11 mouse cellular contexts compared by ENCODE assay signal in the genomic region with DNA sequence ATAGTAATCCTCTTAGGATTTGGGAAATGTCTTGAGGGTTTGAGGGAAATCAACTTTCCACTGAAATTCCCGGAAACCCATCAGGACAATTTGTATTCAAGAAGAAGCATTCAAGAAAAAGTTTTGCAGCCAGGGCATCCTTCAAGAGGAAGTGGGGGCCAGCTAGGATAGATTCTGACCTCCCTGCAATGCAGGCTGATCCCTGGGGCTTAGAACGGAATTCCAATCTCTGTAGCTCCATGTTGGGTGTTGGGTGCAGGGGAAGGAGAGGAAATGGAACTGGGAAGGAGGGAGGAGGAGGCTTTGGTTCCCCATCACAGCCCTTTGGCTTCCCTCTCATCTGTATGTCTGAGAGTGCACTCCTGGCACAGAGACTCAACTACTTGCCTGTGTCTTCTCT.
"Had no signal": no experiment of that assay in that cellular context is flagged by ENCODE, and none has a peak within 500 bp of the region (broad histone marks: within the 10 kb centered on the region; RNA-seq: fewer than 3 reads in every experiment).

No protein-coding gene starts in this region.

- H3K4me2 ChIP-seq: liver, embryonic 12.5 days; lung, embryonic 14.5 days; midbrain, embryonic 12.5 days; neural tube, embryonic 13.5 days had no signal

- H3K4me3 ChIP-seq: left cerebral cortex, adult 2 months; limb, embryonic 10.5 days; liver, embryonic 12.5 days; midbrain, embryonic 12.5 days; neural tube, embryonic 13.5 days had no signal

- H3K9ac ChIP-seq: liver, embryonic 12.5 days; lung, embryonic 14.5 days; midbrain, embryonic 12.5 days; neural tube, embryonic 13.5 days had no signal

- H3K36me3 ChIP-seq: limb, embryonic 10.5 days; liver, embryonic 12.5 days; midbrain, embryonic 12.5 days; neural tube, embryonic 13.5 days had no signal

- DNase-seq: lung, embryonic 14.5 days; retina, postnatal 1 day; right cerebral cortex, postnatal 4 days; thymus, postnatal 36 days had no signal

- H3K27ac ChIP-seq: left cerebral cortex, adult 2 months; limb, embryonic 10.5 days; liver, embryonic 12.5 days; midbrain, embryonic 12.5 days; neural tube, embryonic 13.5 days had no signal

- ATAC-seq: intestine, embryonic 16.5 days; liver, embryonic 12.5 days; midbrain, embryonic 16.5 days had no signal

- H3K27me3 ChIP-seq: liver, embryonic 12.5 days; midbrain, embryonic 12.5 days; neural tube, embryonic 13.5 days had no signal

- H3K9me3 ChIP-seq: limb, embryonic 10.5 days; liver, embryonic 12.5 days; midbrain, embryonic 12.5 days; neural tube, embryonic 13.5 days had no signal

- H3K4me1 ChIP-seq: neural tube, embryonic 13.5 days had no signal
